Mouse (Mus musculus) kidney, postnatal 0 days (tissue): ENCODE results near the gene Clca3a1. TPM values are rescaled to one million over a fixed set of nuclear protein-coding genes. Genes with fewer than 3 reads are reported as not detected.

Source experiments
- ATAC-seq: fragments of 200-750 bp; cut with Nextera tagmentation; replicated peaks from 2 replicates; pipeline ENCODE4 v1.8.0; 2017; ENCODE audit warnings: low read depth, moderate number of reproducible peaks, moderate TSS enrichment, moderate library complexity; ENCODE audit not compliant: low FRiP score
- DNase-seq: peaks from one replicate; pipeline ENCODE4 v3.0.0-alpha.2; 2016; ENCODE audit warnings: low spot score
- H3K27ac ChIP-seq: fragments of 300-500 bp; sonication (generic); 2 replicates; pipeline ENCODE4 v1.5.1; 2014; ENCODE audit warnings: mild to moderate bottlenecking
- H3K27me3 ChIP-seq: fragments of 300-500 bp; sonication (generic); 2 replicates; pipeline ENCODE4 v1.6.1; 2014; ENCODE audit warnings: low read length, mixed read lengths; ENCODE audit not compliant: insufficient read depth
- H3K36me3 ChIP-seq: fragments of 300-500 bp; sonication (generic); 2 replicates; pipeline ENCODE4 v1.6.1; 2014; ENCODE audit warnings: low read length, mixed read lengths; ENCODE audit not compliant: insufficient read depth
- H3K4me1 ChIP-seq: fragments of 300-500 bp; sonication (generic); replicated peaks from 2 replicates; pipeline ENCODE4 v1.6.1; 2014; ENCODE audit warnings: antibody characterized with exemption, low read length, mixed read lengths; ENCODE audit not compliant: insufficient read depth
- H3K4me2 ChIP-seq: fragments of 300-500 bp; sonication (generic); 2 replicates; pipeline ENCODE4 v1.6.1; 2014; ENCODE audit warnings: mild to moderate bottlenecking, low read length, moderate library complexity, mixed read lengths
- H3K4me3 ChIP-seq: fragments of 300-500 bp; sonication (generic); replicated peaks from 2 replicates; pipeline ENCODE4 v1.5.1; 2014; ENCODE audit warnings: low read depth, low read length
- H3K9ac ChIP-seq: fragments of 300-500 bp; sonication (generic); 2 replicates; pipeline ENCODE4 v1.6.1; 2014; ENCODE audit warnings: low read depth, low read length
- H3K9me3 ChIP-seq: fragments of 300-500 bp; sonication (generic); replicated peaks from 2 replicates; pipeline ENCODE4 v1.6.1; 2016; ENCODE audit warnings: low read length, inconsistent platforms, mixed read lengths
- CTCF ChIP-seq: IDR thresholded peaks from 2 replicates; pipeline ENCODE4 v1.5.1; 2016; ENCODE audit warnings: antibody characterized with exemption, low read depth, mild to moderate bottlenecking, moderate library complexity
- WGBS: fragments of 180-500 bp; shearing (Covaris S2); extraction: QIAGEN DNeasy Blood & Tissue Kit; methylation state at CpG from one replicate; pipeline ENCODE4 v1.1.7; 2014; 5-methylcytosine and 5-hydroxymethylcytosine counted together
- polyA plus RNA-seq: library from polyadenylated mRNA; unstranded; fragments of >200 nt; fragmentation: Nextera tagmentation; extraction: Ambion mirVana; gene quantifications from 2 replicates; pipeline ENCODE4 v1.2.1, GENCODE M21; 2015

Clca3a1 gene
- polyA plus RNA-seq, 1 experiment from 2014 or later, result 20.4 TPM

DNA sequence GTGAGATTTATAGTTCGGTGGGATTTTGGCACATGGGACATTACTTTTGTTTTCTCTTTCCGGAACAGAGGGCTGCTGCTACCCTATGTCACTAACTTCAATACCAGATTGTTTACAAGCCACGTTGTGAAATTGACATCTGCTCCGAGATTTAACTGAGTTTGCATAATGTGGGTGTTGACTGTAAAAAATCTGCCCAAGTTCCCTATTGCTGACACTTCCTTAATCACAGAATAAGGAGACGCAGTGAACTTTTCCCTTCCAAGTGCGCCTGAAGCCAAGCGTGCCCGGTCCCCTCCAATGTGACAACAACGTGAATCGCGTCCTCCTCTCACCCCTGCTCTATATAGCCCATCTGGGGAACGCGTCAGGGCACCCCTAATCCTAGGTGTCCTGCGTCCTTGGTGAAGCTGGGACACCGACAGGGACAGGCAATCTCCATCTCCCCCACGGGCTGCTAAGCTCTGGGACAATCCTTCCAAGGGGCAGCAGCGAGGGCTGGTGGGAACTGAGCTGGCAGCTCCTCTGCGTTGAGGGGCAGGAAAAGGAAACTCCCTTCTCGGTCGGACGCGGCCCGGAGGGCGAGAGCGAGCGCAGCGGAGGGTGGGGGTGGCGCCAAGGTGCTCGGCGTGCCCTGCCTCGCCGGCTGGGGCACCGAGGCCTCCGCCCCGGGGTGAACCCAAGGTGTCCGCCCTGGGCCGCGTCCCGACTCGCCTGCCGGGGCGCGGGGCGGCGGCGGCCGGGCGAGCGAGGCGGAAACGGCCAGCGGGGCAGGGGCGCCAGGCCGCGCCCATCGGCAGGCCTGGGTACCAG is 41.5 kb downstream of the Clca3a1 start:
- Histone ChIP-seq H3K27me3 (no peaks in the 10 kb centered on the region), H3K9ac (peak overlapping the region; percentile 94), H3K4me2 (peak overlapping the region; percentile 86), H3K27ac (peak overlapping the region; percentile 100), H3K4me3 (peak overlapping the region; percentile 91), H3K4me1 (peaks cover 11% of the 10 kb centered on the region; the same call in 1 of the 2 replicates), H3K36me3 (no peaks in the 10 kb centered on the region), H3K9me3 (no peaks in the 10 kb centered on the region)
- TF ChIP-seq CTCF, result no peak
- WGBS, result under 1% methylated on average over 36 of the region's 56 CpGs
- DNase-seq (peak; percentile 73), ATAC-seq (peak; percentile 62)

DNA sequence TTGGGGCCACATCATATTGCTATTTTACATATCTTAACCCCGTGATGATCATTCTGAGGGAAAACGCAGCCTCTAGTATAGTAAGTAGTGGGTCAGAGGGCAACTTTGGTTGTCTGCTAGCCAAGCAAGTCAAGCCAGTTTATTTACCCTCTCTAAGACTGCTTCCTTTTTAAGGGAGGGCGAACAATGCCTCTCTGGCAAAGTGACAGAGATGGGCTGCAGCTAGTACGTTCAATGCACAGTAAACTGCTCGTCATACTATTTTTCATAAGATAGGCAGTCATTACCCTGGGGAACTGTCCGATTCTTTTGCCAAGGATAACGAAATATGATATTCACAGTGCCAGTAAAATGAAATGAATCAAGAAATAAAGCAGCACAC is 42.1 kb downstream of the Clca3a1 start:
- no peak for ATAC-seq
- no peaks in the 10 kb centered on the region for H3K9me3 ChIP-seq
- 12% methylated on average over 7 of the region's 7 CpGs for WGBS
- peak; percentile 59 for DNase-seq
- peak overlapping the region; percentile 86 for H3K4me2 ChIP-seq
- H3K27me3 ChIP-seq, result no peaks in the 10 kb centered on the region
- no peak for TF ChIP-seq CTCF
- no peaks in the 10 kb centered on the region for H3K36me3 ChIP-seq
- peaks cover 15% of the 10 kb centered on the region; the same call in 1 of the 2 replicates for H3K4me1 ChIP-seq
- H3K9ac ChIP-seq, result peak overlapping the region; percentile 94
- H3K27ac ChIP-seq, result peak overlapping the region; percentile 100
- H3K4me3 ChIP-seq, result peak overlapping the region; percentile 91

DNA sequence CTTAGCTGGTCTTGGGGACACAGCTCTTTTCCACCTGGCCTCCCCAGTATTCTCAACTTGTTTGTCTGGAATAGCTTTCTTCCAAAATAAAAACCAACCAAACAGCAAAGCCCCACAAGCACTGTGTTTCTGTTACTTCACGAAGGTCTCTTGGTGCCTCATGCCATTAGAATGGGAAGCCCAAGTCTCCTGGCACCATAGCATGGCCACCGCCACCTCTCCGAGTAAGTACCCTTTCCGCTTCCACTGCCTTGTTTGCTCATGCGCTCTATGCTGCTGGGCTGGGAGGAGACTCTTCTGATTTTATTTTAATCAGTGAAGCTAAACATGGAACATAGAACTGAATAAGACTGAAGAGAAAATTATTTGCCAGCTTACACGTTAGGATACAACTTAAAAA is 42.9 kb downstream of the Clca3a1 start:
- peak; percentile 10 for DNase-seq
- no peak overlapping the region for H3K27ac ChIP-seq
- H3K4me1 ChIP-seq, result peaks cover 15% of the 10 kb centered on the region; the same call in 1 of the 2 replicates
- no peak for TF ChIP-seq CTCF
- ATAC-seq, result no peak
- no peak overlapping the region for H3K9ac ChIP-seq
- no peak overlapping the region for H3K4me2 ChIP-seq
- H3K27me3 ChIP-seq, result no peaks in the 10 kb centered on the region
- no peaks in the 10 kb centered on the region for H3K36me3 ChIP-seq
- H3K4me3 ChIP-seq, result no peak overlapping the region
- WGBS, result 79% methylated on average over 6 of the region's 6 CpGs
- H3K9me3 ChIP-seq, result no peaks in the 10 kb centered on the region

DNA sequence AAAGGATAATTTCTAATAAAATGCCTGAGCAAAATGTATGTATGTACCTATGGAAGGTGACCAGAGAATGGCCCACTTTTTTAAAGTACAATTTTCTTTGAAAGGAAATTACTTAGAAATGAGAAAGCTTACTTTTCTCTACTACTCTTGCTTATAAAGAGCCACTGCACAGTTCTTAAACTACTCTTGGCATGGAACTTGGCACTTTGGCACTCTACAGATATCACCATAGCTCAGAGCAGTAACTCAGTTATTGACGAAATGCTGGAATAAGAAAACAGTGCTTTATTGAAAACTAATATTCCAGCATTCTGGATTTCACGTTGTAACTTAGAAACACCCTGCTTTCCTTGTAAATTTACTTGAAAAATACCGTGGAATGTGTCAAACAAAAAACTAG is 43.7 kb downstream of the Clca3a1 start:
- TF ChIP-seq CTCF, result no peak
- Histone ChIP-seq H3K36me3 (peaks cover 3% of the 10 kb centered on the region; the same call in 1 of the 2 replicates), H3K4me1 (peaks cover 15% of the 10 kb centered on the region; the same call in 1 of the 2 replicates), H3K4me2 (no peak overlapping the region), H3K27ac (no peak overlapping the region), H3K27me3 (no peaks in the 10 kb centered on the region), H3K9me3 (no peaks in the 10 kb centered on the region), H3K4me3 (no peak overlapping the region), H3K9ac (no peak overlapping the region)
- WGBS, result 80% methylated on average over 3 of the region's 3 CpGs
- ATAC-seq (no peak), DNase-seq (no peak)

DNA sequence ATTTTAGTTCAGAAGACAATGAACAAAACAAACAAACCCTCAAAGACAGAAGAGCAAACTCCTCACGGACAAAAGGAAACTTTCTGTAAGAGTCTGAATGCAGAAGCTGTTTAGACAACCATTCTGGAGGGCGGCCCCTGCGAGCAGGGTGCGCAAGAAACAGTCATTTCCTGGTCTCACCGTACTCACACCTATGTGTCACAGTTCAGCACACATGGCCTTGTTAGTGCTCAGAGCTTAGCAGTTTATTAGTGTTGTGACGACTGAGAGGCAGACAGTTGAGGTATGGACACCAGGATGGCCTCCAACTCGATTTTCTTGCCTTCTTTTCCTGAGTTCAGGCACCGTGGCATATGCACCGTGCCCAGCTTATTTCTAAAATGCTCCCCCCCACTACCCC is 44.9 kb downstream of the Clca3a1 start:
- H3K27me3 ChIP-seq, result no peaks in the 10 kb centered on the region
- peaks cover 15% of the 10 kb centered on the region; the same call in 1 of the 2 replicates for H3K4me1 ChIP-seq
- ATAC-seq (no peak), DNase-seq (peak; percentile 11)
- H3K9ac ChIP-seq, result no peak overlapping the region
- H3K4me2 ChIP-seq, result peak overlapping the region; percentile 23; the same call in 1 of the 2 replicates
- no peaks in the 10 kb centered on the region for H3K9me3 ChIP-seq
- TF ChIP-seq CTCF, result no peak
- peaks cover 9% of the 10 kb centered on the region; the same call in 1 of the 2 replicates for H3K36me3 ChIP-seq
- 42% methylated on average over 9 of the region's 9 CpGs for WGBS
- no peak overlapping the region for H3K4me3 ChIP-seq
- no peak overlapping the region for H3K27ac ChIP-seq

DNA sequence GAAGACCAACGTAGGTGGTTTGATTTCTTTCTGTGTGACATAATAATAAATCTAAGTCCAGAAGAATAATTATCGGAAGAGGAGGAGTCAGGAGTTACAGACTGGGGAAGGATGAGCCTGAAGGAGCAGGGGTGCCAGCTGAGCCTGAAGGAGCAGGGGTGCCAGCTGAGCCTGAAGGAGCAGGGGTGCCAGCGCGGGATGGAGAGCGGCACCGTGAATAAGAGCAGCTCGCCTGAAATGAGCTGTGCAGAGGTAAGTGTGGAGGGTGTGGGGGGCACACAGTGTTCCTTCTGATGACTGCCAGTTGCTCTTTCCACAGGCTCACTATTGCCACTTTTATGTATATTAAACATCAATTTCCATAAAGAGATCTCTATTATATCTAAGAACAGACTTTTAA is 45.7 kb downstream of the Clca3a1 start:
- no peak overlapping the region for H3K27ac ChIP-seq
- 69% methylated on average over 7 of the region's 7 CpGs for WGBS
- peaks cover 15% of the 10 kb centered on the region; the same call in 1 of the 2 replicates for H3K4me1 ChIP-seq
- no peak overlapping the region for H3K9ac ChIP-seq
- H3K4me3 ChIP-seq, result no peak overlapping the region
- peaks cover 9% of the 10 kb centered on the region; the same call in 1 of the 2 replicates for H3K36me3 ChIP-seq
- DNase-seq (no peak), ATAC-seq (no peak)
- no peak for TF ChIP-seq CTCF
- H3K27me3 ChIP-seq, result no peaks in the 10 kb centered on the region
- no peaks in the 10 kb centered on the region for H3K9me3 ChIP-seq
- no peak overlapping the region for H3K4me2 ChIP-seq
